Mouse (Mus musculus) E14TG2a.4 (cell line): ENCODE measurements around the gene Spock2.

ENCODE experiments used
- CTCF ChIP-seq: conservative IDR thresholded peaks from 2 replicates; pipeline ENCODE4 v1.5.1; 2014; ENCODE audit warnings: low read length
- NANOG ChIP-seq: IDR thresholded peaks from 2 replicates; pipeline ENCODE4 v1.6.1; 2014; ENCODE audit warnings: borderline replicate concordance, low read length, mixed read lengths
- POU5F1 ChIP-seq: IDR thresholded peaks from 2 replicates; pipeline ENCODE4 v1.6.1; 2014; ENCODE audit warnings: low read length, borderline replicate concordance

DNA sequence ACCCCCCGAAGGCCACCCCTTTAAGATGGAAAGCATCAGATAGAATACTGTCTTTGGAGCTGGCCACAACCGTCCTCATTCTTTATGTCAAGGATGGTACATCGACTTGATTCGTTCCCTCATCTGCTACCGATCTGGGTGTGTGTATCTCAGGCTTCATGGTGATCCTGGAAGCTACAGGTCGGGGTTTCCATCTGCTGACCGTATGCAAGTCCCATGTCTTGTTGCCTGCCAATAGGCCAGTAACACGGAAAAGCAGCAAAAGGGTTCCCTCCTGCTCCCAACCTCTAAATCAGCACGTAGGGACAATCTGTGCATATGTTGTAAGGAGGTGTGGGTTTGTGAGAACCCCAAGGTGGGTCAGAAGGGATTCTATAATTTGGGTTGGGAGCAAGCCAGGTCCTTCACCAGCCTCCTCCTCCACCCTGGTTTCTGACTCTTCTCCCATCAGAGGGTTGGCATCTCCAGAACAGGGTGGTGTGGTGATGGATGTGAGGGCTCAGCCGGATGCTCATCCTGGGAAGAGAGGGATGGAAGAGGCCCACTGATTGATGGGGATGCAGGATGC lies 5.0 kb downstream of the Spock2 start:
- TF ChIP-seq CTCF (no peak), NANOG (no peak), POU5F1 (no peak)
